Mouse (Mus musculus) liver, embryonic 14.5 days (tissue): Measurements from ENCODE around the gene Iqcf1.

Experiments used
- CTCF ChIP-seq: IDR thresholded peaks from 2 replicates; pipeline ENCODE4 v1.5.1; 2016; ENCODE audit warnings: antibody characterized with exemption, low read depth, control low read depth
- EP300 ChIP-seq: IDR thresholded peaks from 2 replicates; pipeline ENCODE4 v1.6.1; 2016; ENCODE audit warnings: antibody characterized with exemption, low read depth

DNA sequence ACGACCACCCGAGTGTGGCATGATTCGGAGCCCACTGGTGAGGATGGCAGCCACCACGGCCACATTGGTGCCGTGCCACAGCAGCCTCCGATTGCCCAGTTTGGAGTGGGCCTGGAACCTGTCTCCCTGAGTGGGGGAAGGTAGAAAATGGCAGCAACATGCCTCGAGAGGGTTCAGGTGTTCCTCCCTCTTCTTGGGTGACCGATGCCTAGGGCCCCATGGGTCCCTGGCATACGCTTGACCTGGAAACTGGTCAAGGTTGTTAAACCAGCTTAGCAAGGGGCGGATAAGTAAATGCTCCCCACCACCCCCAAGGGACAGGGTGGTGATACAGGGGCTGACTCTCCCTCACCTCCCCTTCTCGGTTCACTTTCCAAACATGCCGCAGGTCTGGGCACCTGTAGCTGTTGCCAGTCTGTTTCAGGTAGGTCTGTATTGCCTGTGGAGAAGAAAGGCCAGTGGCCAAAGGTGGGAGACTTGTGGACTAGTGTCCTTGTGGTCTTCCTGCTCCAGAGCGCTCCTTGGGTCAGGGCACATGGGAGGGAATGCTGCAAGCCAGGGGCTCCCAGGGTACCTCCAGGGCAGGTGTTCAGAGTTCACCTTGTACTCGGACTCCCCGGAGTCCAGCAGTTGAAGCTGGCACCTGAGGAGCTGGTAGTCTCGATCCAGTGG is 26.6 kb upstream of the Iqcf1 start:
- TF ChIP-seq CTCF: no peak
- no peak for TF ChIP-seq EP300
